Mouse (Mus musculus) myocyte (in vitro differentiated cells): ENCODE measurements around the gene 4921511M17Rik.
"Not testable (repeated sequence)": the region's sequence is repeated elsewhere in the genome, so short reads cannot be mapped to it uniquely, and the experiment has no call there.

Experiments
- CEBPB ChIP-seq: IDR thresholded peaks from 2 replicates; pipeline ENCODE4 v1.6.1; 2011; ENCODE audit warnings: mild to moderate bottlenecking, moderate library complexity; ENCODE audit not compliant: poor library complexity, insufficient read depth, severe bottlenecking
- E2F4 ChIP-seq: IDR thresholded peaks from one replicate; pipeline ENCODE4 v1.6.1; 2011; ENCODE audit warnings: mild to moderate bottlenecking, control low read depth, moderate library complexity; ENCODE audit not compliant: insufficient read depth
- MAX ChIP-seq: IDR thresholded peaks from one replicate; pipeline ENCODE4 v1.6.1; 2011; ENCODE audit warnings: low read depth, mild to moderate bottlenecking, control low read depth
- MYOD1 ChIP-seq, 3 experiments: IDR thresholded peaks; one replicate each; pipeline ENCODE4 v1.6.1; 2011; ENCODE audit warnings: control low read depth in 2 of 3, low read depth in 2 of 3, mild to moderate bottlenecking in 2 of 3, moderate library complexity in 1 of 3; ENCODE audit not compliant: insufficient read length in 2 of 3, control insufficient read depth in 1 of 3
- POLR2A ChIP-seq: IDR thresholded peaks from one replicate; pipeline ENCODE4 v1.6.1; 2011; ENCODE audit warnings: low read depth, mild to moderate bottlenecking, control low read depth, moderate library complexity; ENCODE audit not compliant: insufficient read length
- POLR2AphosphoS2 ChIP-seq: IDR thresholded peaks from one replicate; pipeline ENCODE4 v1.6.1; 2011; ENCODE audit warnings: low read depth, control low read depth; ENCODE audit not compliant: insufficient read length
- REST ChIP-seq: IDR thresholded peaks from one replicate; pipeline ENCODE4 v1.6.1; 2011; ENCODE audit warnings: mild to moderate bottlenecking, control low read depth, moderate library complexity; ENCODE audit not compliant: insufficient read depth, insufficient read length
- SRF ChIP-seq: IDR thresholded peaks from one replicate; pipeline ENCODE4 v1.6.1; 2011; ENCODE audit warnings: low read depth; ENCODE audit not compliant: control insufficient read depth, insufficient read length
- TCF12 ChIP-seq: IDR thresholded peaks from one replicate; pipeline ENCODE4 v1.6.1; 2011; ENCODE audit warnings: mild to moderate bottlenecking, control low read depth; ENCODE audit not compliant: poor library complexity, insufficient read depth, severe bottlenecking
- TCF3 ChIP-seq: IDR thresholded peaks from one replicate; pipeline ENCODE4 v1.6.1; 2011; ENCODE audit warnings: low read depth, control low read depth; ENCODE audit not compliant: insufficient read length
- USF1 ChIP-seq: IDR thresholded peaks from one replicate; pipeline ENCODE4 v1.6.1; 2011; ENCODE audit warnings: low read depth, mild to moderate bottlenecking, control low read depth, moderate library complexity

- TF ChIP-seq POLR2A; REST; E2F4; USF1; CEBPB; POLR2AphosphoS2; TCF12; MAX; MYOD1 (IDR thresholded peaks at IDR 0.05; ENCODE audit: control insufficient read depth in 1 of 3, insufficient read length in 2 of 3, low read depth in 2 of 3); TCF3; SRF: not testable (repeated sequence)
These were observed 56.7 kb downstream of the 4921511M17Rik start for GRCm38 (mm10) chrX:153976914-153977313.
